Mouse (Mus musculus): ENCODE measurements around the gene Osbpl6. TPM values are rescaled to one million over a fixed set of nuclear protein-coding genes. Genes with fewer than 3 reads are reported as not detected.

Gene Osbpl6
- polyA plus RNA-seq, 1 experiment from 2014 or later, result 24.2 TPM

GRCm38 (mm10) chr2:76548836-76549235, 142.5 kb downstream of the Osbpl6 start:
- no peak for ATAC-seq (ENCODE audit: low FRiP score)
- Histone ChIP-seq H3K9me3 (no peaks in the 10 kb centered on the region), H3K4me2 (no peak overlapping the region), H3K27me3 (no peaks in the 10 kb centered on the region), H3K27ac (no peak overlapping the region), H3K4me3 (no peak overlapping the region), H3K4me1 (replicated peaks) (no peaks in the 10 kb centered on the region), H3K9ac (no peak overlapping the region), H3K36me3 (peaks cover 7% of the 10 kb centered on the region)
- WGBS, result 89% methylated on average over 7 of the region's 7 CpGs

GRCm38 (mm10) chr2:76549316-76549715, 143.0 kb downstream of the Osbpl6 start:
- Histone ChIP-seq H3K4me1 (replicated peaks) (no peaks in the 10 kb centered on the region), H3K9me3 (no peaks in the 10 kb centered on the region), H3K36me3 (peaks cover 7% of the 10 kb centered on the region), H3K4me2 (no peak overlapping the region), H3K27ac (no peak overlapping the region), H3K4me3 (no peak overlapping the region), H3K9ac (no peak overlapping the region), H3K27me3 (no peaks in the 10 kb centered on the region)
- ATAC-seq (ENCODE audit: low FRiP score), result no peak
- 82% methylated on average over 12 of the region's 12 CpGs for WGBS

GRCm38 (mm10) chr2:76555852-76556558, 149.7 kb downstream of the Osbpl6 start:
- H3K9me3 ChIP-seq, result no peaks in the 10 kb centered on the region
- H3K4me1 ChIP-seq (replicated peaks), result no peaks in the 10 kb centered on the region
- 82% methylated on average over 11 of the region's 11 CpGs for WGBS
- H3K9ac ChIP-seq, result no peak overlapping the region
- no peak overlapping the region for H3K4me2 ChIP-seq
- ATAC-seq (ENCODE audit: low FRiP score), result no peak
- H3K27me3 ChIP-seq, result no peaks in the 10 kb centered on the region
- H3K27ac ChIP-seq, result no peak overlapping the region
- H3K36me3 ChIP-seq, result peaks cover 19% of the 10 kb centered on the region
- no peak overlapping the region for H3K4me3 ChIP-seq

- no peak overlapping the region for H3K4me2 ChIP-seq
- no peak for ATAC-seq (ENCODE audit: low FRiP score)
- peaks cover 6% of the 10 kb centered on the region for H3K36me3 ChIP-seq
- H3K27me3 ChIP-seq, result no peaks in the 10 kb centered on the region
- 92% methylated on average over 10 of the region's 10 CpGs for WGBS
- H3K9me3 ChIP-seq, result no peaks in the 10 kb centered on the region
- no peak overlapping the region for H3K4me3 ChIP-seq
- H3K27ac ChIP-seq, result no peak overlapping the region
- H3K4me1 ChIP-seq (replicated peaks), result no peaks in the 10 kb centered on the region
- H3K9ac ChIP-seq, result no peak overlapping the region
These were observed 153.8 kb downstream of the Osbpl6 start for GRCm38 (mm10) chr2:76560146-76560545.

- H3K9ac ChIP-seq, result no peak overlapping the region
- no peaks in the 10 kb centered on the region for H3K27me3 ChIP-seq
- no peak overlapping the region for H3K4me2 ChIP-seq
- H3K27ac ChIP-seq, result no peak overlapping the region
- no peak for ATAC-seq (ENCODE audit: low FRiP score)
- 82% methylated on average over 4 of the region's 4 CpGs for WGBS
- no peaks in the 10 kb centered on the region for H3K9me3 ChIP-seq
- H3K4me1 ChIP-seq (replicated peaks), result no peaks in the 10 kb centered on the region
- peaks cover 4% of the 10 kb centered on the region for H3K36me3 ChIP-seq
- H3K4me3 ChIP-seq, result no peak overlapping the region
These were observed 157.6 kb downstream of the Osbpl6 start for GRCm38 (mm10) chr2:76563862-76564261.

GRCm38 (mm10) chr2:76566933-76567551, 160.7 kb downstream of the Osbpl6 start:
- Histone ChIP-seq H3K36me3 (peaks cover 4% of the 10 kb centered on the region), H3K9ac (no peak overlapping the region), H3K27ac (no peak overlapping the region), H3K4me3 (no peak overlapping the region), H3K4me2 (no peak overlapping the region), H3K27me3 (no peaks in the 10 kb centered on the region), H3K4me1 (replicated peaks) (0 out of 2 replicates have a peak, but pooled peaks cover 4% of the 10 kb centered on the region), H3K9me3 (no peaks in the 10 kb centered on the region)
- ATAC-seq (ENCODE audit: low FRiP score), result no peak
- 84% methylated on average over 8 of the region's 8 CpGs for WGBS

- Histone ChIP-seq H3K9ac (no peak overlapping the region), H3K27me3 (no peaks in the 10 kb centered on the region), H3K9me3 (no peaks in the 10 kb centered on the region), H3K27ac (no peak overlapping the region), H3K4me1 (replicated peaks) (0 out of 2 replicates have a peak, but pooled peaks cover 4% of the 10 kb centered on the region), H3K4me3 (no peak overlapping the region), H3K36me3 (peaks cover 9% of the 10 kb centered on the region; the same call in 1 of the 2 replicates), H3K4me2 (no peak overlapping the region)
- whole genome bisulfite sequencing, result 76% methylated on average over 10 of the region's 10 CpGs
- ATAC-seq (ENCODE audit: low FRiP score), result no peak
These were observed 165.2 kb downstream of the Osbpl6 start for GRCm38 (mm10) chr2:76571543-76571942.

GRCm38 (mm10) chr2:76578911-76579310, 172.6 kb downstream of the Osbpl6 start:
- Histone ChIP-seq H3K27ac (no peak overlapping the region), H3K27me3 (no peaks in the 10 kb centered on the region), H3K9me3 (no peaks in the 10 kb centered on the region), H3K4me3 (no peak overlapping the region), H3K4me2 (no peak overlapping the region), H3K9ac (no peak overlapping the region), H3K36me3 (peaks cover 11% of the 10 kb centered on the region), H3K4me1 (replicated peaks) (no peaks in the 10 kb centered on the region)
- 77% methylated on average over 8 of the region's 8 CpGs for WGBS
- ATAC-seq (ENCODE audit: low FRiP score), result no peak

- Histone ChIP-seq H3K27me3 (no peaks in the 10 kb centered on the region), H3K27ac (no peak overlapping the region), H3K36me3 (peaks cover 41% of the 10 kb centered on the region), H3K4me2 (no peak overlapping the region), H3K4me3 (no peak overlapping the region), H3K9ac (no peak overlapping the region), H3K4me1 (replicated peaks) (no peaks in the 10 kb centered on the region), H3K9me3 (no peaks in the 10 kb centered on the region)
- ATAC-seq (ENCODE audit: low FRiP score), result no peak
- WGBS, result 94% methylated on average over 13 of the region's 13 CpGs
These were observed 178.8 kb downstream of the Osbpl6 start for GRCm38 (mm10) chr2:76585090-76585489.

GRCm38 (mm10) chr2:76586906-76587305, 180.6 kb downstream of the Osbpl6 start:
- Histone ChIP-seq H3K36me3 (peaks cover 52% of the 10 kb centered on the region), H3K4me1 (replicated peaks) (no peaks in the 10 kb centered on the region), H3K4me3 (no peak overlapping the region), H3K27me3 (no peaks in the 10 kb centered on the region), H3K9me3 (no peaks in the 10 kb centered on the region), H3K9ac (no peak overlapping the region), H3K4me2 (no peak overlapping the region), H3K27ac (no peak overlapping the region)
- WGBS, result 79% methylated on average over 10 of the region's 10 CpGs
- no peak for ATAC-seq (ENCODE audit: low FRiP score)

- 92% methylated on average over 7 of the region's 7 CpGs for WGBS
- no peak overlapping the region for H3K27ac ChIP-seq
- no peaks in the 10 kb centered on the region for H3K27me3 ChIP-seq
- H3K9ac ChIP-seq, result no peak overlapping the region
- no peaks in the 10 kb centered on the region for H3K9me3 ChIP-seq
- no peaks in the 10 kb centered on the region for H3K4me1 ChIP-seq (replicated peaks)
- no peak overlapping the region for H3K4me3 ChIP-seq
- H3K4me2 ChIP-seq, result no peak overlapping the region
- H3K36me3 ChIP-seq, result peaks cover 53% of the 10 kb centered on the region
- no peak for ATAC-seq (ENCODE audit: low FRiP score)
These were observed 183.9 kb downstream of the Osbpl6 start for GRCm38 (mm10) chr2:76590221-76590620.

GRCm38 (mm10) chr2:76592401-76592924, 186.2 kb downstream of the Osbpl6 start:
- no peak overlapping the region for H3K4me3 ChIP-seq
- 91% methylated on average over 3 of the region's 3 CpGs for WGBS
- H3K9me3 ChIP-seq, result no peaks in the 10 kb centered on the region
- no peak overlapping the region for H3K4me2 ChIP-seq
- H3K27ac ChIP-seq, result no peak overlapping the region
- no peaks in the 10 kb centered on the region for H3K27me3 ChIP-seq
- no peak for ATAC-seq (ENCODE audit: low FRiP score)
- no peak overlapping the region for H3K9ac ChIP-seq
- peaks cover 53% of the 10 kb centered on the region for H3K36me3 ChIP-seq
- no peaks in the 10 kb centered on the region for H3K4me1 ChIP-seq (replicated peaks)

- Histone ChIP-seq H3K9ac (no peak overlapping the region), H3K36me3 (peaks cover 32% of the 10 kb centered on the region), H3K27me3 (no peaks in the 10 kb centered on the region), H3K4me2 (no peak overlapping the region), H3K9me3 (no peaks in the 10 kb centered on the region), H3K4me3 (no peak overlapping the region), H3K27ac (no peak overlapping the region), H3K4me1 (replicated peaks) (no peaks in the 10 kb centered on the region)
- 90% methylated on average over 11 of the region's 11 CpGs for WGBS
- ATAC-seq (ENCODE audit: low FRiP score), result no peak
These were observed 191.2 kb downstream of the Osbpl6 start for GRCm38 (mm10) chr2:76597521-76597920.
